Mouse (Mus musculus) intestine, postnatal 0 days (tissue): ENCODE data around the gene Ank. TPM values are rescaled to one million over a fixed set of nuclear protein-coding genes. Genes with fewer than 3 reads are reported as not detected.
"Not testable (repeated sequence)": the region's sequence is repeated elsewhere in the genome, so short reads cannot be mapped to it uniquely, and the experiment has no call there.

Experiments used
- ATAC-seq: fragments of 200-750 bp; cut with Nextera tagmentation; 2 replicates; pipeline ENCODE4 v1.8.0; 2017; ENCODE audit warnings: mild to moderate bottlenecking, moderate TSS enrichment, moderate library complexity
- H3K27ac ChIP-seq: fragments of 300-500 bp; sonication (generic); 2 replicates; pipeline ENCODE4 v1.5.1; 2014; ENCODE audit warnings: mild to moderate bottlenecking, low read depth, low read length, moderate library complexity
- H3K27me3 ChIP-seq: fragments of 300-500 bp; sonication (generic); replicated peaks from 2 replicates; pipeline ENCODE4 v1.6.1; 2014; ENCODE audit warnings: low read length, mixed read lengths; ENCODE audit not compliant: control insufficient read depth, insufficient read depth
- H3K36me3 ChIP-seq: fragments of 300-500 bp; sonication (generic); 2 replicates; pipeline ENCODE4 v1.6.1; 2014; ENCODE audit warnings: mild to moderate bottlenecking, moderate library complexity; ENCODE audit not compliant: control insufficient read depth, insufficient read depth
- H3K4me1 ChIP-seq: fragments of 300-500 bp; sonication (generic); replicated peaks from 2 replicates; pipeline ENCODE4 v1.6.1; 2014; ENCODE audit warnings: antibody characterized with exemption, low read length, mixed read lengths; ENCODE audit not compliant: control insufficient read depth, insufficient read depth
- H3K4me2 ChIP-seq: fragments of 300-500 bp; sonication (generic); replicated peaks from 2 replicates; pipeline ENCODE4 v1.6.1; 2014; ENCODE audit warnings: low read depth, mild to moderate bottlenecking, moderate library complexity
- H3K4me3 ChIP-seq: fragments of 300-500 bp; sonication (generic); 2 replicates; pipeline ENCODE4 v1.5.1; 2014; ENCODE audit warnings: low read depth, low read length
- H3K9ac ChIP-seq: fragments of 300-500 bp; sonication (generic); 2 replicates; pipeline ENCODE4 v1.6.1; 2014; ENCODE audit warnings: mild to moderate bottlenecking, low read depth, low read length
- H3K9me3 ChIP-seq: fragments of 300-500 bp; sonication (generic); 2 replicates; pipeline ENCODE4 v1.6.1; 2016; ENCODE audit warnings: mixed run types; ENCODE audit not compliant: control insufficient read depth
- CTCF ChIP-seq: sonication (generic); IDR thresholded peaks from 2 replicates; pipeline ENCODE4 v1.5.1; 2016; ENCODE audit warnings: low read depth, mild to moderate bottlenecking, control low read depth, antibody characterized with exemption, moderate library complexity
- WGBS: fragments of 180-500 bp; shearing (Covaris S2); extraction: QIAGEN DNeasy Blood & Tissue Kit; methylation state at CpG from one replicate; pipeline ENCODE4 v1.1.7; 2014; 5-methylcytosine and 5-hydroxymethylcytosine counted together
- polyA plus RNA-seq: library from polyadenylated mRNA; unstranded; fragments of >200 nt; fragmentation: Nextera tagmentation; extraction: Ambion mirVana; gene quantifications from 2 replicates; pipeline ENCODE4 v1.2.1, GENCODE M21; 2015

The Ank gene
- polyA plus RNA-seq, 1 experiment from 2014 or later = 20.9 TPM

DNA sequence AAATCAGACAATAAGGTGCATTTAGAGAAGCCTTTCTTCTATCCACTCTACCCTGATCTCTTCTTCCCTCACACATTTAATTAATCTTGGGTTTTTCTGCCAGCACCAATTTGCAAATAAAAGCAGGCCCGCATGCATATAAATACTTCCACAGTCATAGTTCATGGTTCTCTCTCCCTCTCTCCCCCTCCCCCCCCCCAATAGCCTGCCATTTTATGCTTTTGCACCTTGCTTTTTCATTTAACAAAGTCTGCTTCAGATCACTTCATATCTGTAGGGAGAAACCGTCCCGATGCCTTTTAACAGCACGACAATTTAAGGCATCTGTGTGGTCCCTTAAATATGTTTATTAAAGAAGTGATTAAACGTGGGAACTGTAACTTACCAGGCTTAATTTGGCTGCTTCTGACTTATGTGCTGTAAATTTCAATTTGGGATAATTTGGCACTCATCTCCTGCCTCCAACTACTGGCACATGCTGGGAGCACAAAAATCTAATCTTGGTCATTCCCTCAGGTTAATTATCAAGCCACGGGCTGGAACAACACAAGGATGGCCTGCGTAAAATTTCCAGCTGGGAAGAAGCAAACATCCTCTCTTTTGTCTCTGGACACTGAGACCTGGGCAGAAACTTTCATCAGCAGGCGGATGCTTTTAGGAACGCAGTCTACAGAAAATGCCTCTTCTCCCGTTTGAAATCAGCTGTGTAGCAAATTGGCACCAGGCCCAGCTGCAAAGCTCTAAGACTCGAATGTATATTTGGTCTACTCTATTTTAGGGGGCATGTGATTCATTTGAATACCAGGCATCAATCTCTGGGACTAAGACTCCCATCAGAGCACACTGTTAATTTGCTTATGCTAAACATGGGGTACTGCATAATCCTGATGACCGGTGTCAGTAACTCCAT is 4.9 kb upstream of the Ank start:
- H3K9me3 ChIP-seq = no peaks in the 10 kb centered on the region
- H3K36me3 ChIP-seq = no peaks in the 10 kb centered on the region
- WGBS = 48% methylated on average over 12 of the region's 12 CpGs
- H3K4me3 ChIP-seq = no peak overlapping the region
- no peaks in the 10 kb centered on the region for H3K27me3 ChIP-seq
- no peak for ATAC-seq
- H3K4me2 ChIP-seq = no peak overlapping the region
- no peaks in the 10 kb centered on the region for H3K4me1 ChIP-seq
- no peak for TF ChIP-seq CTCF
- H3K27ac ChIP-seq = no peak overlapping the region
- no peak overlapping the region for H3K9ac ChIP-seq

DNA sequence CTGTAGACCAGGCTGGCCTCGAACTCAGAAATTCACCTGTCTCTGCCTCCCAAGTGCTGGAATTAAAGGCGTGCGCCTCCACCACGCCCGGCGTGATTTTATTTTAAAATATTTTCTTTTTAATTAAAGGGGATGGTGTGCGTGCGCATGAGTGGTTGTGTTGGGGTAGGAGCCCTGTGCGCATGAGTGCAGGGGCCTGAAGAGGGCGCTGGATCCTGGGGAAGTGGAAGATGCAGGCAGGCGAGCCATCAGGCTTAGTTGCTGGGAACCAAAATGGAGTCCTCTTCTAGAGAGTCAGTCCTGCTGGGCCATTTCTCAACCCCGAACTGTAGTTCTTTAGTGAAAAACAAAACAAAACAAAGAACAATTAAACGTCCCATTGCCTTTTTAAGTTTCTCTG is 2.6 kb upstream of the Ank start:
- no peak for TF ChIP-seq CTCF
- ATAC-seq = no peak

DNA sequence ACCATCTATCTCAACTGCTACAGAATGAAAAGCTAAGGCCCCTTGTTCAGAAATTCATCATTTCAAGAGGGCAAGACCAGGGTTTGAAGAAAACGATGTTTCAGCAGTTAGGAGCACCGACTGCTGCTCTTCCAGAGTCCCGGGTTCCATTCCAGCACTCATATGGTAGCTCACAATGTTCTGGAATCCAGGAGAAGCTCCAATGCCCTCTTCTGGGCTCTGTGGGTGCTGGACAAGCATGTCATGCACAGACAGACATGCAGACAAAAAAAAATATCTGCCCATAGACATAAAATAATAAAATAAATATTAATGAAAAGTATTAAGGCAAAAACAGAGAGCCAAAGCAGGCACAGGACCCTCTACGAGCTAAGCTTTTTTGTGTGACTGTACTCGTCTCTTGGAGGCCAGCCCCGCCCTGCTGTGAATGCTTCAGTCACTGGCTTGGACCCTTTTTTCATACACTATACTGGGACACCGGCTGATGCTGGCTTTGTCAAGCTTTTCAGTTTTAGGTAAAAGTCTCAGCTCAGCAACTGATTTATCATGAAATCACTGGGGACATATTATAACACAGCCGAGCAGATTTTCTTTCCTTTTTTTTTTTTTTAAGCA is 979 bp upstream of the Ank start:
- 39% methylated on average over 8 of the region's 8 CpGs for WGBS
- no peak for ATAC-seq
- Histone ChIP-seq H3K4me1 (no peaks in the 10 kb centered on the region), H3K9ac (no peak overlapping the region), H3K27me3 (no peaks in the 10 kb centered on the region), H3K36me3 (no peaks in the 10 kb centered on the region), H3K4me2 (peak overlapping the region; percentile 96), H3K4me3 (peak overlapping the region; percentile 80), H3K27ac (no peak overlapping the region), H3K9me3 (no peaks in the 10 kb centered on the region)
- peak; percentile 33 for TF ChIP-seq CTCF

More for the DNA sequence above, 2.6 kb upstream of the Ank start:
- Histone ChIP-seq H3K4me1 (no peaks in the 10 kb centered on the region), H3K36me3 (no peaks in the 10 kb centered on the region), H3K27me3 (no peaks in the 10 kb centered on the region), H3K9me3 (no peaks in the 10 kb centered on the region), H3K4me3 (no peak overlapping the region), H3K4me2 (no peak overlapping the region), H3K27ac (no peak overlapping the region), H3K9ac (no peak overlapping the region)
- 94% methylated on average over 13 of the region's 13 CpGs for whole genome bisulfite sequencing

DNA sequence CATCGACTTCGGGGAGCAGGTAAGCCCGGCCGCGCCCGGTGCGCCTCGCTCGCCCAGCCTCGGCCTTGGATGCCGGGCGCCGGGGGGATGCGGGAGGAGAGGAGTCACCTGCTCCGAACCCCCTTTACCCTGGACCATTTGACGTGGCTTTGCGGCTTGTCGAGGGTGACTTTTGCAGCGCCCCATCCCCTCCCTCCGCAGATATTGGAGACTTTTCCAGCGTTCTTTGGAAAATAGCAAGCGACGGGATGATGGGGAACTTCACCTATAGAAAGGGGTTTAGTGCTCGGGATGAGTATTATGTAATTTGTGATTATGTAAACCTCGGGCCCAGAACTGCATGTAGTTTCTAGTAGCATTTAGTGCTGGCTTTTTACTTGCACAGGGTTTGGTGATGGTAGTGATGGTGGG is 609 bp downstream of the Ank start:
- H3K4me3 ChIP-seq = peak overlapping the region; percentile 80
- no peak for ATAC-seq
- no peaks in the 10 kb centered on the region for H3K27me3 ChIP-seq
- peak overlapping the region; percentile 65 for H3K9ac ChIP-seq
- no peaks in the 10 kb centered on the region for H3K9me3 ChIP-seq
- no peaks in the 10 kb centered on the region; the same call in 1 of the 2 replicates for H3K4me1 ChIP-seq
- WGBS = under 1% methylated on average over 25 of the region's 25 CpGs
- H3K4me2 ChIP-seq = peak overlapping the region; percentile 96
- peak overlapping the region; percentile 85 for H3K27ac ChIP-seq
- H3K36me3 ChIP-seq = no peaks in the 10 kb centered on the region; the same call in 1 of the 2 replicates
- TF ChIP-seq CTCF = no peak

DNA sequence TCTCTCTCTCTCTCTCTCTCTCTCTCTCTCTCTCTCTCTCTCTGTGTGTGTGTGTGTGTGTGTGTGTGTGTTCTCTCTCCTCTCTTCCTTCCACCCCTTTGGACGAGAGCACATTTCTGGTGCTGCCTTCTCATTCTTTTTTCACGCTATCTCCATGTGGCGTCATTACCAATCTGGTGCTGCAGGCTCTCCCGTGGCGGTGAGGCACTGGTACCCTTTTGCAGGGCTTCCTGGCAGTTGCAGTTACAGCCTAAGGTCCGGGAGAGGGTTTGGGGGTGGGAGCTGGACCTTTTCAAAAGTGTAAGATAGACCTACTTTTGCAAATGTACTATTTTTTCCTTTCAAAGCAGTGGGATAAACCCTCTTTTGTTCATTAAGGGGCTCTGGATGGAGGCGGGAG is 1.2 kb downstream of the Ank start:
- peak overlapping the region; percentile 96 for H3K4me2 ChIP-seq
- no peak overlapping the region for H3K27ac ChIP-seq
- no peaks in the 10 kb centered on the region for H3K27me3 ChIP-seq
- peak overlapping the region; percentile 80 for H3K4me3 ChIP-seq
- no peak for TF ChIP-seq CTCF
- H3K9ac ChIP-seq = no peak overlapping the region
- no peaks in the 10 kb centered on the region for H3K9me3 ChIP-seq
- ATAC-seq = no peak
- H3K36me3 ChIP-seq = no peaks in the 10 kb centered on the region; the same call in 1 of the 2 replicates
- H3K4me1 ChIP-seq = no peaks in the 10 kb centered on the region; the same call in 1 of the 2 replicates
- WGBS = 29% methylated on average over 7 of the region's 7 CpGs

DNA sequence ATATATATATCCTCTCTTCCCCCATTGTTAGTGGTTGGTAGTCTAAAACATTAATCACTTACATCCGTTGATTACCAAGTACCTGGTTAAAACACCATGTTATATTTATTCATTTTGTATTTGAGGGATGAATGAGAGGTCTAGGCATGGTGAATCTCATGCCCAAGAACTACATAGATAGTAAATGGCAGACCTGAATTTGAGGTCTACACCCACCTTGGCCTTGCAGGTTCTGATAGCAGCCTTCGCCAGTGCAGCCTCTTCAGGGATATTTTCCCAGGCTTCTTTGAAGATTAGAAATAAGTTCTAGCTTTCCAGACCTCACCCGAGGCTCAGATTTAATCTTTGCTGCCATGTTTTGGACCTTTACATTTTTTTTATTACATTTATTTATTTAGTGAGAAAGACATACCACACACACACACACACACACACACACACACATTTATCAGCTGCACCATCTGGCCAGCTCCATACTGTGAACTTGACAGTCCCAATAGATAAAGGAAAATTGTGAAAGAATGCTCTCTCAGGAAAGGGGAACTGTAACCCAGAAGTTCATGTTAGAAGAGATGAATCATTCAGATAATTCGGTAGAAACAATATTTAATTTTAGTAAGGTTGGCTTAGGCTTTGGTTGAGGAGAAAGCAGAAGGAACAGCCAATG is 2.5 kb downstream of the Ank start:
- Histone ChIP-seq H3K4me3 (no peak overlapping the region), H3K27me3 (no peaks in the 10 kb centered on the region), H3K9ac (no peak overlapping the region), H3K27ac (no peak overlapping the region), H3K9me3 (no peaks in the 10 kb centered on the region), H3K4me1 (no peaks in the 10 kb centered on the region; the same call in 1 of the 2 replicates), H3K4me2 (no peak overlapping the region), H3K36me3 (no peaks in the 10 kb centered on the region; the same call in 1 of the 2 replicates)
- 57% methylated on average over 4 of the region's 4 CpGs for WGBS
- TF ChIP-seq CTCF = no peak
- ATAC-seq = no peak

DNA sequence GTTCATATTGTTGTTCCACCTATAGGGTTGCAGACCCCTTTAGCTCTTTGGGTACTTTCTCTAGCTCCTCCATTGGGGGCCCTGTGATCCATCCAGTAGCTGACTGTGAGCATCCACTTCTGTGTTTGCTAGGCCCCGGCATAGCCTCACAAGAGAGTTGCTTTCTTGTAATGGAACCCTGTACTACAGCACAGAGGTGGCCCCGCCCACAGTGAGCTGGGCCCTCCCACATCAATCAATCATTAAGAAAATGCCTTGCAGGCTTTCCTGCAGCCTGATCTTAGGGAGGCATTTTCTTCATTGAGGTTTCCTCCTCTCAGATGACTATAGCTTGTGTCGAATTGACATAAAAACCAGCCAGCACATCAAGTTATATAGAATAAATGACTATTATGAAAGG is 3.9 kb downstream of the Ank start:
- H3K27me3 ChIP-seq, H3K9me3 ChIP-seq, H3K4me1 ChIP-seq, H3K27ac ChIP-seq, H3K4me2 ChIP-seq, H3K4me3 ChIP-seq, H3K9ac ChIP-seq, ATAC-seq, H3K36me3 ChIP-seq: not testable (repeated sequence)
- 50% methylated on average over 3 of the region's 3 CpGs for WGBS
